Mouse (Mus musculus) midbrain, embryonic 13.5 days (tissue): ENCODE measurements around the gene Sgk2. TPM values are rescaled to one million over a fixed set of nuclear protein-coding genes. Genes with fewer than 3 reads are reported as not detected.

Experiments used
- ATAC-seq: fragments of 200-750 bp; cut with Nextera tagmentation; 2 replicates; pipeline ENCODE4 v1.8.0; 2017; ENCODE audit warnings: mild to moderate bottlenecking, moderate TSS enrichment, moderate library complexity
- H3K27ac ChIP-seq: fragments of 300-500 bp; sonication (generic); 2 replicates; pipeline ENCODE4 v1.5.1; 2015; ENCODE audit warnings: inconsistent platforms, mild to moderate bottlenecking, moderate library complexity
- H3K27me3 ChIP-seq: fragments of 300-500 bp; sonication (generic); 2 replicates; pipeline ENCODE4 v1.6.1; 2015; ENCODE audit warnings: mild to moderate bottlenecking, inconsistent platforms
- H3K36me3 ChIP-seq: fragments of 300-500 bp; sonication (generic); 2 replicates; pipeline ENCODE4 v1.6.1; 2015; ENCODE audit warnings: mild to moderate bottlenecking, inconsistent platforms
- H3K4me1 ChIP-seq: fragments of 300-500 bp; sonication (generic); replicated peaks from 2 replicates; pipeline ENCODE4 v1.6.1; 2015; ENCODE audit warnings: inconsistent platforms
- H3K4me2 ChIP-seq: fragments of 300-500 bp; sonication (generic); replicated peaks from 2 replicates; pipeline ENCODE4 v1.6.1; 2015; ENCODE audit warnings: moderate library complexity, mild to moderate bottlenecking, inconsistent platforms
- H3K4me3 ChIP-seq: fragments of 300-500 bp; sonication (generic); replicated peaks from 2 replicates; pipeline ENCODE4 v1.5.1; 2015; ENCODE audit warnings: mild to moderate bottlenecking, inconsistent platforms
- H3K9ac ChIP-seq: fragments of 300-500 bp; sonication (generic); replicated peaks from 2 replicates; pipeline ENCODE4 v1.6.1; 2015; ENCODE audit warnings: mild to moderate bottlenecking, inconsistent platforms
- H3K9me3 ChIP-seq: fragments of 300-500 bp; sonication (generic); 2 replicates; pipeline ENCODE4 v1.6.1; 2016; ENCODE audit warnings: mild to moderate bottlenecking, inconsistent platforms
- WGBS: fragments of 180-500 bp; shearing (Covaris S2); methylation state at CpG from one replicate; pipeline ENCODE4 v1.1.7; 2015; 5-methylcytosine and 5-hydroxymethylcytosine counted together
- polyA plus RNA-seq: library from polyadenylated mRNA; unstranded; fragments of >200 nt; fragmentation: Nextera tagmentation; extraction: Ambion mirVana; gene quantifications from 2 replicates; pipeline ENCODE4 v1.2.1, GENCODE M21; 2015

Gene Sgk2
- polyA plus RNA-seq, 1 experiment from 2014 or later = not detected

DNA sequence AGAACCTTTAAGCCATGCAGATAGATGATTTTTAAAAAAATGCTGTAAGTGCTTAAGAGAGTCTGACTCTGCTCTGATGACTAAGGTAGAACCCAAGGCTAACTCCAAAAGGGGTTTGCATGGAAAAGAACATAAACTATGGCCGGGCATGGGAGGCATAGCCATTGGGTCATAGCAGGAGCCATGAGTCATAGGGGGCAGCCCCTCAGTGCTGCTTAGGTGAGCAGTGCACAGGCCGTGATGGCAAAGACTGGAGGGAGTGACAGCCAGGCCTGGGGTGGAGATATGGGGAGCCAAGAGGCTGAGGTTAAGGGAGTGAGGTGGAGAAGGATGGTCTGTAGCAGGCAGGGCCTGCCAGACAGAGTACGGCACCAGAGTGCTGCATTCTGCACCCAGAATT, 18.0 kb upstream of the Sgk2 start:
- 88% methylated on average over 3 of the region's 3 CpGs for WGBS
- peak; percentile 50; the same call in 1 of the 2 replicates for ATAC-seq
- Histone ChIP-seq H3K9me3 (no peaks in the 10 kb centered on the region), H3K9ac (no peak overlapping the region), H3K4me3 (no peak overlapping the region), H3K27ac (no peak overlapping the region), H3K27me3 (no peaks in the 10 kb centered on the region), H3K4me2 (no peak overlapping the region), H3K4me1 (peaks cover 14% of the 10 kb centered on the region), H3K36me3 (no peaks in the 10 kb centered on the region)

DNA sequence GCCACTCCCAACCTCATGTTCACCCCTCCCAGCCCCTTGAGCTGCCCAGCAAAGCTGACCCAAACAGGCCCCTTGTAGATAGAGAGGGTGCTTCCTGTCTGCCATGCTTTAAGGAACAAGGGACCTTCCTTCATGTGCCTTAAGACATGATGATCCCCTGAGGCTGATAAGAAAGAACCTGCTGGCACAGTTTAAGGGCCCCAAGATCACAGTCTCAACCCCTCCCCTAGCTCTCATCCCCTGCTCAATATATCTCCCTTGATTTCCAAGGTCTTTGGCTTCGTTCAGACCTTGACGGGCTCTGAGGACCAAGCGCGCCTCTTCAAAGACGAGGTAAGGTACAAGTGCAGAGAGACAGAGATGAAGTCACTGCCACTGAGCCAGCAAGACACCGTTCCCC, 16.2 kb upstream of the Sgk2 start:
- Histone ChIP-seq H3K4me2 (no peak overlapping the region), H3K27ac (no peak overlapping the region), H3K9me3 (no peaks in the 10 kb centered on the region), H3K9ac (no peak overlapping the region), H3K27me3 (no peaks in the 10 kb centered on the region), H3K4me1 (peaks cover 23% of the 10 kb centered on the region), H3K4me3 (no peak overlapping the region), H3K36me3 (no peaks in the 10 kb centered on the region)
- ATAC-seq = no peak
- 90% methylated on average over 6 of the region's 6 CpGs for WGBS

GRCm38 (mm10) chr2:162972752-162973151, 14.4 kb upstream of the Sgk2 start:
- ATAC-seq = no peak
- H3K9ac ChIP-seq = no peak overlapping the region; the same call in 1 of the 2 replicates
- H3K4me2 ChIP-seq = no peak overlapping the region
- peaks cover 23% of the 10 kb centered on the region for H3K4me1 ChIP-seq
- H3K27ac ChIP-seq = no peak overlapping the region
- H3K4me3 ChIP-seq = no peak overlapping the region
- WGBS = 73% methylated on average over 7 of the region's 7 CpGs
- H3K9me3 ChIP-seq = no peaks in the 10 kb centered on the region
- no peaks in the 10 kb centered on the region for H3K36me3 ChIP-seq
- no peaks in the 10 kb centered on the region for H3K27me3 ChIP-seq

DNA sequence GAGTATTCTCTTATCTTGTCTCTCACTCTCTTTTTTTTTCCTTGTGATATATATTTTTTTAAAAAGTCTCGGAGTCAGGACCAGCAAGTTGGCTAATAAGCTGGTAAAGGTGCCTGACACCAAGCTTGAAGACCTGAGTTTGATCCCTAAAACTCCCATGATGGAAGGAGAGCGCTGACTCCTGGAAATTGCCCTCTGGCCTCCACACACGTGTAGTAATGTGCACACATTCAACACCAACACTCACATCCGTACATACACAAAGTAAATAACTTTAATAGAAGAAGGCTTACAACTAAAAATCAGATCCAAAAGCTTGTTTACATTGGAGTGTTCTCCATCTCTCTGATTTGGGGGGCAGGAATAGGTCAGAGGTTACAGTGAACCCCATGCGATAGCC, 13.9 kb upstream of the Sgk2 start:
- WGBS = 78% methylated on average over 5 of the region's 5 CpGs
- H3K4me1 ChIP-seq = peaks cover 23% of the 10 kb centered on the region
- no peaks in the 10 kb centered on the region for H3K9me3 ChIP-seq
- H3K9ac ChIP-seq = no peak overlapping the region
- H3K27me3 ChIP-seq = no peaks in the 10 kb centered on the region
- no peaks in the 10 kb centered on the region for H3K36me3 ChIP-seq
- no peak overlapping the region for H3K27ac ChIP-seq
- ATAC-seq = no peak
- no peak overlapping the region for H3K4me2 ChIP-seq
- H3K4me3 ChIP-seq = no peak overlapping the region

GRCm38 (mm10) chr2:162973637-162974036, 13.5 kb upstream of the Sgk2 start:
- WGBS = 33% methylated on average over 11 of the region's 11 CpGs
- Histone ChIP-seq H3K9me3 (no peaks in the 10 kb centered on the region), H3K36me3 (no peaks in the 10 kb centered on the region), H3K4me3 (no peak overlapping the region), H3K4me2 (no peak overlapping the region), H3K27me3 (no peaks in the 10 kb centered on the region), H3K9ac (0 out of 2 replicates have a peak overlapping the region, but pooled peaks have one; percentile 16), H3K27ac (no peak overlapping the region), H3K4me1 (peaks cover 23% of the 10 kb centered on the region)
- no peak for ATAC-seq

GRCm38 (mm10) chr2:162975157-162975775, 11.9 kb upstream of the Sgk2 start:
- no peaks in the 10 kb centered on the region for H3K36me3 ChIP-seq
- WGBS = 79% methylated on average over 11 of the region's 11 CpGs
- no peak overlapping the region for H3K4me3 ChIP-seq
- no peaks in the 10 kb centered on the region for H3K9me3 ChIP-seq
- H3K9ac ChIP-seq = no peak overlapping the region
- 0 out of 2 replicates have a peak, but pooled peaks have one; percentile 43 for ATAC-seq
- no peaks in the 10 kb centered on the region for H3K27me3 ChIP-seq
- no peak overlapping the region for H3K4me2 ChIP-seq
- peaks cover 23% of the 10 kb centered on the region for H3K4me1 ChIP-seq
- no peak overlapping the region for H3K27ac ChIP-seq

DNA sequence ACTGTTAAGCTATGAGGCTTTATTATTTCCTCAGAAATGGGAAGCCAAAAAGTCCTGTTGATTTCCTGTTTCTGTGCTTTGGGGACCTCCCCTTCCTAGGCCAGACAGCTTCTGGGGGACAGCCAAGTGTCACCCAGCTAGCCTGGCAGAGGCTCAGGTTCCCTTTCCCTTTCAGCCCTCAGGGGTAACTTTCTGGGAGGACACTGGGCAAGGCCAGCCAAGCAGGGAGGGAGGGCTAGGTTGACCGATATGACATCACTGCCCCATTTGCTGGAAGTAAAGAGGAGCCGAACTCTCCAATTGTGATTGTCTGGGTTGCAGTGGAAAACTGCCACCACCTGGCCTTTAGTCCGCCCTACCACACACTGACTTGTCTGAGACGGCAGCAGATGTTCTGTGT, 11.1 kb upstream of the Sgk2 start:
- Histone ChIP-seq H3K9me3 (no peaks in the 10 kb centered on the region), H3K4me2 (no peak overlapping the region), H3K27ac (no peak overlapping the region), H3K36me3 (no peaks in the 10 kb centered on the region), H3K4me3 (no peak overlapping the region), H3K27me3 (no peaks in the 10 kb centered on the region), H3K4me1 (peaks cover 23% of the 10 kb centered on the region), H3K9ac (no peak overlapping the region)
- ATAC-seq = no peak
- WGBS = 83% methylated on average over 4 of the region's 4 CpGs

- Histone ChIP-seq H3K36me3 (no peaks in the 10 kb centered on the region), H3K27ac (no peak overlapping the region), H3K9ac (no peak overlapping the region), H3K27me3 (no peaks in the 10 kb centered on the region; the same call in 1 of the 2 replicates), H3K4me1 (no peaks in the 10 kb centered on the region), H3K4me3 (no peak overlapping the region), H3K9me3 (no peaks in the 10 kb centered on the region), H3K4me2 (no peak overlapping the region)
- 86% methylated on average over 6 of the region's 6 CpGs for WGBS
- no peak for ATAC-seq
These were observed 2.7 kb upstream of the Sgk2 start for GRCm38 (mm10) chr2:162984381-162984780.

DNA sequence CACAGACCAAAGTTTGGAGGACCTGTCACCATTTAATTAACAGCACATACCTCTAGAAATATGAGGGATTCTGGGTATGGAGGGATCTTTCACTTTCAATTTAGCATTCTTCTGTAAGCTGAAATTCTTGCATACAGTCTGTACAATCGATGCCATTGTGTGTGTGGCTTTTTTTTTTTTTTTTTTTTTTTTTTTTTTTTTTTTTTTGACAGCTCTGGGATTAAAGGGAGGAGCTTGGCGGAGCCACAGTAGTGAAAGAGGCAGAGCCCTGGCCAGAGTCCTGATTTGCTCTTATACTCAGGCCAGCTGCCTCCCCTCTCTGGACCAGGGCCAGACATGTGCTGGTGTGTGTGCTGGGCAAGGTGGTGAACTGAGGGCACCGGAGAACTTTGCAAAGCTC, 1.2 kb upstream of the Sgk2 start:
- WGBS = 55% methylated on average over 3 of the region's 3 CpGs
- ATAC-seq = no peak
- H3K27me3 ChIP-seq = no peaks in the 10 kb centered on the region; the same call in 1 of the 2 replicates

GRCm38 (mm10) chr2:162986764-162987163, 366 bp upstream of the Sgk2 start:
- Histone ChIP-seq H3K27me3 (no peaks in the 10 kb centered on the region; the same call in 1 of the 2 replicates), H3K9ac (no peak overlapping the region), H3K27ac (no peak overlapping the region), H3K36me3 (no peaks in the 10 kb centered on the region), H3K4me3 (no peak overlapping the region), H3K4me1 (no peaks in the 10 kb centered on the region), H3K4me2 (no peak overlapping the region), H3K9me3 (no peaks in the 10 kb centered on the region)
- no peak for ATAC-seq
- WGBS = 90% methylated on average over 3 of the region's 3 CpGs

More for the DNA sequence above, 1.2 kb upstream of the Sgk2 start:
- H3K27ac ChIP-seq = no peak overlapping the region
- H3K4me3 ChIP-seq = no peak overlapping the region
- H3K4me2 ChIP-seq = no peak overlapping the region
- no peak overlapping the region for H3K9ac ChIP-seq
- no peaks in the 10 kb centered on the region for H3K36me3 ChIP-seq
- H3K9me3 ChIP-seq = no peaks in the 10 kb centered on the region
- H3K4me1 ChIP-seq = no peaks in the 10 kb centered on the region

DNA sequence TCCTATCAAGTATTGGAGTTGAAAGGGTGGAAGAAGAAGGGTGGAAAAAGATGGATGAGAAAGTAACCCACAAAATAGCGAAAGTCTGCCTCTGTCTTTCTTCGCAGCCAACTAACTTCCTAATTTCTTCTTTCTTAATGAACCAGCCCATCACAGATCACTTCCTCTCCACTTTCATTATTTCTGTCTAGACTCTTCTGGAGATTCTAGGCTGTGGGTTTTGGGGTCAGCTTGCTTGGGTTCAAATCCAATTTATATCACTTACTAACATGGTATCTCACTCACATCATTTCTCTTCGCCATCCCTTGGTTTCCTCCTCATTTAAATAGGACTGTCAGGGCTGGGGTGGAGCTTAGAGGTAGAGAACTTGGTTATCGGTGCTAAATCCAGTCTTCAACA, 1.1 kb downstream of the Sgk2 start:
- Histone ChIP-seq H3K4me3 (no peak overlapping the region), H3K27ac (no peak overlapping the region), H3K4me1 (no peaks in the 10 kb centered on the region), H3K36me3 (no peaks in the 10 kb centered on the region), H3K4me2 (no peak overlapping the region), H3K27me3 (no peaks in the 10 kb centered on the region; the same call in 1 of the 2 replicates), H3K9me3 (no peaks in the 10 kb centered on the region), H3K9ac (no peak overlapping the region)
- 89% methylated on average over 4 of the region's 4 CpGs for WGBS
- no peak for ATAC-seq

GRCm38 (mm10) chr2:162991394-162992083, 4.4 kb downstream of the Sgk2 start:
- H3K36me3 ChIP-seq = no peaks in the 10 kb centered on the region
- H3K27me3 ChIP-seq = no peaks in the 10 kb centered on the region; the same call in 1 of the 2 replicates
- no peak overlapping the region for H3K9ac ChIP-seq
- ATAC-seq = no peak
- H3K4me2 ChIP-seq = no peak overlapping the region
- no peak overlapping the region for H3K27ac ChIP-seq
- 28% methylated on average over 6 of the region's 6 CpGs for WGBS
- H3K4me3 ChIP-seq = no peak overlapping the region
- H3K4me1 ChIP-seq = no peaks in the 10 kb centered on the region
- no peaks in the 10 kb centered on the region for H3K9me3 ChIP-seq
